Mouse (Mus musculus) lung, adult 2 months (tissue): ENCODE data around the gene Cblc.

ENCODE experiments used
- CTCF ChIP-seq: fragments of 200-500 bp; IDR thresholded peaks from 2 replicates; pipeline ENCODE4 v1.5.1; 2011; ENCODE audit warnings: mild to moderate bottlenecking, low read length, control low read depth; ENCODE audit not compliant: insufficient read depth
- POLR2A ChIP-seq: fragments of 200-500 bp; IDR thresholded peaks from 2 replicates; pipeline ENCODE4 v1.6.1; 2011; ENCODE audit warnings: low read depth, mild to moderate bottlenecking, control low read depth, low read length, borderline replicate concordance; ENCODE audit errors: extremely low read depth

GRCm38 (mm10) chr7:19795236-19795635, 1.4 kb downstream of the Cblc start:
- no peak for TF ChIP-seq POLR2A
- no peak for TF ChIP-seq CTCF
